Mouse (Mus musculus) brain, embryonic 18.5 days (tissue): ENCODE data around the gene D10Wsu102e.
A peak's percentile ranks its signal among the peaks of the same experiment; 100 is the strongest.
"Not testable (repeated sequence)": the region's sequence is repeated elsewhere in the genome, so short reads cannot be mapped to it uniquely, and the experiment has no call there.

ENCODE experiments used
- DNase-seq: peaks from one replicate; pipeline ENCODE4 v3.0.0-alpha.2; 2012; ENCODE audit warnings: low read depth, low spot score

Gene D10Wsu102e

DNA sequence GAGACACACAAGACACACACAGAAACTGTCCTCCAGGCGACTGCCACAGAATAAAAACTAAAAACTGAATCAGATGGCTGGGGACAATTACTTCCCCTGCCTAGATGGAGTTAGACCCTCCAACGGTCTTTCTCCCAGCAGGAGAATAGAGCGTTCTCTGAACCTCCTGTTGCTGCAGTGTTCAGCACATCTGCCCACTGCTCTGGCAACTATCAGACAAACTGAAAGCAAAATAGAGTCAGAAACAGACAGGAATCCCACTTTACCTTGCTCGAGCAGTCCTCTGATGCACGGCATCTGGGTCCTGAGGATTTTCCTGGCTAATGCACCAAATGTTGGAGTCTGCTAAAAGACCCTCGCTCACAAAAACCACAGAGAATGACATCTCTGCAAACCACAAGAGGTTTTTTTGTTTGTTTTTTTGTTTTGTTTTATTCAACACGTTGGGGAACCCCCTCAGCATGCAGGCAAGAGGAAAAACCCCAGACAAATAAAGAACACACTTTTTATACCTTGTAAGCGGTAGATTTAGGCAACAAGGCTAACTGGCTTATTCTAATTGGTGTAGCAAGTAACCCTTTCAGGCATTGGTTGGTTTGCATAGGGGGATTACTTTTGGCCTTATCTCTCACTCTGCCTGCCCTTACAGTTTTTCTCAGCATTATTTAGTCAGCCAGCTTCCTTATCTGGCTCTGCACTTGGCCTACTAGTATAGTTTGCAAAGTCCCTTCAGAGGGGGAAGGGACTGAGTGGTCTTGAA, 24.6 kb downstream of the D10Wsu102e start:
- DNase-seq, result no peak

DNA sequence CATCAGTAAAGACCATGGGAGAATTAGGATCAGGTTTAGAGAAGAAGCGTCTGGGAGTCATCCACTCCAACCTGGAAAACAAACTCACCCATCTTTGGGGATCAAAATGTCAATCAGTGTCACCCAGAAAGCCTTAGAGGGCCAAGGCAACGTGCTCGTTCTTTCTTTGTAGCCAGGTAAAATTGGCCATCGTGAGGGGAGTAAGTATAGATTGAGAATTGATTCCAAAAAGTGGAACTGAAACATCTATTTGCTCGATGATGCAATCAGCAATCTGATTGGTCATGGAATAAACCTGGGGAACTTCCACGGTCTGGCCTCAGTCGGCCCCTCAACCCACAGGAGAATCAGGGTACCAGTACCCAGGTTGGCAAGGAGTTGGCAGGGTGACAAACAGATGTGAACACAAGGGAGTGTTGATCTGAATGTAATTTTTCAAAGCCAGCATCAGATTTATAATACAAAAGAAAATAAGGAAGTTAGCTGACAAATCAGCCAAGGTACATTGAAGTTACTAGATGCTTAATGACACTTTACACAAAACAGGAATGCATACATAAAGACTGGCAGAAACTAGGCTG, 25.4 kb downstream of the D10Wsu102e start:
- DNase-seq, result no peak

DNA sequence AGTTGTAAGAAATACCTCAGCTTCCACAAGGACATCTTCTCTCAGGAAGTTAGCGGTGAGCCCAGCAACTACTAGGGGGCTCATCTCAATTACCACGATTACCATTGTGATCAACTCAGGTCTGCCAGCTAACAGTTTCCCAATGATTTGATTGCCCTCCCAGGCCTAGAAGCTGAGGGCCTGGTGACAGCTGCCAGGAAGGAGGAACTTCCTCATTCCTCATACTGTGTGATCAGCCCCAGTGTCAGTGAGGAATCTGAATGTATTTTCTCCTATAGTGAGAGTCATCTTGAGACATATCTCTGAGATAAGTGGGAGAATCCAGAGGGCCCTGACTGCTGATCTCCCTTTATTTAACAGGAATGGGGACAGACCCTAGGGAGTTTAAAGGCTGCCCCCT, 37.3 kb downstream of the D10Wsu102e start:
- DNase-seq, result no peak

DNA sequence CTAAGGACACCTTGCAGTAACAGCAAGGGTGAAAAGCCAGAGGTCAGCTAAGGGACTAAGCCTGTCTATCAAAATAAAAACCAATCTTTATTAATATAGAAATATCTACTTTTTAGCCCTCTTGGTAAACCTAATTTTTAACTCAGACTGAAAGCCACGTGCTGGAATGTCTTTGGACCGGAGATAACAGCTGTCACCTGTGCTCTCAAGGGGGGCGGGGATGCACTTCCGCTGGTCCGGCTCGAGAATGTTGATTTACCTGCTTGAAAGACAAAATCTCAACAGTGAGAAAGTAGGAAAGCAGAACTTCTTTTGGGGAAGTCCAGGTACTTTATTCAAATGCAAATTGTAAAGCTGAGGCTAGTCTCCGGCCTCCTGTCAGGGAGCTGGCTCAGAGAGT, 40.9 kb downstream of the D10Wsu102e start:
- not testable (repeated sequence) for DNase-seq

DNA sequence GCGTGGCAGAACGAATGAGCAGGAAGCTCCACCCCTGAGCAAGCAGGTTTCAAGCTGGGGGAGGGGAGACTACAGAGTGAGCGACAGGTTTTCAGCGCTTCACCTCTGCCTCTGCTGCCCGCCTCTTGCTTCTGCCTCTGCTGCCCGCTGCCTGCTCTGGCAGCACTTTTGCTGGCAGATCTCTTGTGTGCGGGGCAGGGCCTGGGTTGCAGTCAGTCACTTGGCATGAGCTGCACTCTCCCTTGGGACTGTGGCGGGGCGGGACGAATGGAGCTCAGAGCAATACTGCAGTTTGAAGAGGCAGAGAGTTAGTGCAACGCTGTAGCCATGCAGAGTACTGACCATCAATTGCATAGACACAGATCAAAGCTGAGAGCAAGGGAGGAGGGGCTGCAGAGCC, 45.0 kb downstream of the D10Wsu102e start:
- no peak for DNase-seq

DNA sequence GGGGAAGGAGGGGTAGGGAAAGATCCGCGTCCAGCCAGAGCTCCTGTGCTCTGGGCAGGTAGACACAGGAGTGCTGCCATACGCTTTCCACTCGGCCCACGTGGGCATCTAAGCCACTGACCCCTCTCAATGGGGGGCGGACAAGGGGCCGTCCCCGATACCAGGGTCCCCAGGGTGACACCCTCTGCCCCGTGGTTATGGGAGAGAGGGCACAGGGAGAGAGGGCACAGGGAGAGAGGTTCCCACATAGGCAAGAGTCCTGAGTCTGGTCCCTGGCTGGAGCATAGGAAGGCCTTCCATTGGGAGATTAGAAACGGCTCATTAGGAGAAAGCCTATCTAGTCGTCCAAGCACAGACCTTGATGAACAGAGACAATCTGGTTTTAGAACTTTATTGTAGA, 45.7 kb downstream of the D10Wsu102e start:
- no peak for DNase-seq

DNA sequence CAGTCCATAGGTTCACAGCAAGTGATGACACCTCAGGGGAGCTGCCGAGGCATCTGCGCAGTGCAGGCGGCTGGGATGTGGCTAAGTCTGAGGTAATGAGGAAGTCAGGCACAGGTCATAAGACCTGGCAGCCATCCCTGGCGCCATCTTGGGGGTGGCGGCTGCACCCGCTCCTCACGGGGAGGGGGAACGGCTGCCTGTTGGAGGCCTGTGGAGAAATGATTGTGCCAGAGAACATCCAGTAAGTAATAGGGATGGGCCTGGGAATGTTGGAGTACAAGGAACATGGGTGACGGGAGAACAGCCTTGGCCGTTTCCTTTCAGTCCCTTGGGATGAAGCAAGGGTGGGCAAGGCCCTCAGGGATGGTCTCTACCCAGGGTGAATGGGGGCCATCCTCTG, 47.1 kb downstream of the D10Wsu102e start:
- DNase-seq, result no peak

DNA sequence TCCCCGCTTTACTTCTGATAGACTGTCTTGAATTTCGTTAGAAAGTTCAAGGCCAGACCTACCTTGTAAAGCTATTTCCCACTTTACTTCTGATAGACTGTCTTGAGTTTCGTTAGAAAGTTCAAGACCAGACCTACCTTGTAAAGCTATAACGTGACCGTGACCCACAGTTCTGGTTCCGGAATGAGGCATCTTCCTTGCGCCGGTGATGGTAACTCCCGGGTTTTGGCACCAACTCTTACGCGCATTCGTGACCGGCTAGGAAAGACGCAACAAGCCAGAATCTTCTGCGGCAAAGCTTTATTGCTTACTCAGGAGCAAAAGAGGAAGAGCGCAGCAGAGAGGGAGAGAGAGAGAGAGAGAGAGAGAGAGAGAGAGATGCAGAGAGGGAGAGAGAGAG, 58.4 kb downstream of the D10Wsu102e start:
- DNase-seq, result not testable (repeated sequence)

DNA sequence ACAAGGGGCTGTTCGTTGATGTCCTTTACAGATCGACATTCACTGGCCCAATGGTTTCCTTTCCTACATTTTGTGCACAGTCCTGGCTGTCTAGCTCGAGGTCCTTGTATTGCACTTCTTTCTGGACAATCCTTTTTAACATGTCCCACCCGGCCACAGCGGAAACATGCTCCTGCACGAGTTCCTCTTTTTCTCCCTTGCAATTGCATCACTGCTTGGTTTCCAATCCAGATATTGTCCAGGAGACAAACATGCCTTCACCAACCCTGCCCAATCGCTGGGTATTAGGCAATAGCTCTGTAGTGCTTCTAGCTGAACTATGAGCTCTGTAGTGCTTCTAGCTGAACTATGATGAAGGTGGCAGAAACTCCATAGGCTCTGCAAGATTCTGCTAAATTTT, 88.6 kb downstream of the D10Wsu102e start:
- no peak for DNase-seq

DNA sequence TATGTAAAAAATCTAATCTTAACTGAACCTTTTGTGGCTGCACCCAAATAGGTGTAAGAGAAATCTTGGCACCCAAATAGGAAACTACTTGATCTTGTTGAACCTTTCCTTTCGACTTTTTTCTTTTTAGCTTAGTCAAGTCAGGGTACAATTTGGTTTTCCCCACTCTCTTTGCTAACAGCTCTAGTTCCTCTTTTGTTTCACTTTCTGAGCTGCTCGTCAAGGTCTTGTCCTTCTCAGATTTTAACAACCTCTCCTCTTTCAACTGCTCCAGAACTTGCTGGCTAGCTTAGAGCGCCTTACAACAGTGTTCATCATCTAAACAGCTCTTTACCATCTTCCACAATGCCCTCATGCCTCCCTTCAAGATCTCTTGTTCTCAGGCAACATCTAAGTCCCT, 97.5 kb downstream of the D10Wsu102e start:
- DNase-seq, result no peak

DNA sequence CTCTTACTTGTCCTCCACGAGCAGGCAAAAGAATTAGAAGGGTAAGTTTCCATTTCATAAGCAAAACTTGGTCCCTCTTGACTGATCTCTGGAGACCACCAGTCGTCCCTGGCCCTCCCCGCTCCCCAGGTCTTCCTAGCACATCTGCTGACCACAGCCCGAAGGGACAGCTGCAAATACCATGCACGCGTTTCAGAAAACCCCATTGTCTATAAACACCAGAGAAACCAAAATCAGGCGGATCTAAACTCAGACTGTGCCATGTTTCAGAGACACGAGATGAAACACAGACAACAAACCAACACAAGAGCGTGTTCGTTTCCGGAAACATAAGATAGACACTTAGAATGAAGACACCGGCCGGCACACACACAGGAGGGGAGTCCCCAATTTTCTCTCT, 115.2 kb downstream of the D10Wsu102e start:
- no peak for DNase-seq

DNA sequence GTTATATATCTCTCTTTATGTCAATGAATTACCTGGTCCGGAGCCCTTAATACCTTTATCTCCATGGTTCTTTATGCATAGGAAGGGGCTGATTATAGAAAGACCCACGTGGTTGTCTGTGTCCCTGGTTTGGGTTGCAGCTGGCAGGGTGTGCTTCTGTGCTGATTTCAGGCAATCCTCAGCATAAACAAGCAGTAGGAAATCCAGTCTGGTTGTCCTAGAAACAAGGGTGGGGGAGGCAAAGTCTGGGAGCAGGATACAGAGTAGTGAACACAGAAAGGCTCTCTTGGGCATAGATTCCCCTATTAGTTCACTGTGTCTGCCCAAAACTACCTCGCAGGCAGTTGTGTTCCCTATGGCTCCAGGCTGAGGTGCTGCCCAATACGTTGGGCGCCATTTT, 117.3 kb downstream of the D10Wsu102e start:
- no peak for DNase-seq

DNA sequence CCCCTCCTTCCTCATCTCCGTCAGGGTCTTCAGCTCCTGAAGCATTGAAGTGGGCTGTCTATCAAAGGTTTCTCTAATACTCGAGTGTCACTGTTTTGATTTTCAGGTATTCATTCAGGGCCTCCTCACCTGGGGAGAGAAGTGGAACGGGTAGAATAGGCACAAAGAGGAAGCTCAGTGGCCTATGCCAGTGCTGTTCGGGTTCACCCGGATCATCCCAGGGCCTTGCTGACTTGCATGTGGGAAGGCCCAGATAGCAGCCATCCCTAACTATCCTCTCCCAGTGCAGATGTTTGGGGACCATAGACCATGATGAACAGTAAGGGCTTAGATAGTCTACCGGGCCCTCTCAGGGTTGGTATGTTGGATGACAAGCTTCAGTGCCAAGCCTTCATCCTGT, 130.5 kb downstream of the D10Wsu102e start:
- DNase-seq, result no peak

DNA sequence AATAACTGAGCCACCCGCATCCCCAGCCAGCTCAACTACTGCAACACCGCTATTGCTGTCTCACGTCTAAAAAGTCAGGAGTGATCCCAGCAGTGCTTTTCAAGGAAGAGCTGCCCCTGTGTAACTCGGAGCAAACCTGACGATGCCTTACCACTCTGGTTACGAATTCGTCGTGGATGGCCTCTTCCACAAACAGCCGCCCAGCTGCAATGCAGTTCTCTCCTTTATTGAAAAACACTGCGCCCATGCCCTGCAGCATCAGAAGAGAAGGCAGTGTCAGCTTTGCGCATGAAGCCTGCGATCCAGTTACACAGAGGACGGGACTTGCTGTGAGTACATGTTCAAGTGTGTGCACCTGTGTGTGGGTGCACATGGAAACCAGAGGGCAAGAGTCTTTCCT, 137.3 kb downstream of the D10Wsu102e start:
- no peak for DNase-seq

DNA sequence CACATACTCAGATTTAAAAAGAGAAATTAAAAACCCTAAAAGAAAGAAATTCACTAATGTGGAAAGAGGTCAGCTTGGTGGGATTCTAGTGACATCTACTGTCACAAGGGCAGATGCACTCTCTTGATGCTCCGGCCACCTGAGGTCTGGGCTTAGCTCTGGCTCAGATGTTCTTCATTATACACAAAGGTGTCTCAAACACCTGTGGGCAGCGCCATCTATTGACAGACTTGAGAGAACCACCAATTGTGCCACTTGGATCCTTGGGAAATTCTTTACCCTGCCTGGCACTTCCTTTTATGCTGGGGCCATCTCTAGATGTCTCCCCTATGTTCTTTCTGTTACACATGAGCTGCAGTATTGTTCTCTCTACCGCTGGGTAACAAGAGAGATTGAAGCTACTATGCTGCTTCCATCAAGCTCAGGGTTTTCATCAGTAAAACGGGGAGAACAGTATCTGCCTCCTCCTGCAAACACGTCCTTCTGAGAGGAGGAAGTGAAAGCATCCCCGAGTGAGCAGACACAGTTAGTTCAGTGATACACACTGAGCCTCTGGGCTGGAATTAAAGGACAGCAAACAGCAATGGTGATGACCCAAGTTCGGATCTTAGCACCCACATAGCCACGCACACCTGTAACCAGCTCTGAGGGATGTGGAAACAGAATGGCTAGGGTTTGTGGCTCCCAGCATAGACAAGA, 149.1 kb downstream of the D10Wsu102e start:
- no peak for DNase-seq

DNA sequence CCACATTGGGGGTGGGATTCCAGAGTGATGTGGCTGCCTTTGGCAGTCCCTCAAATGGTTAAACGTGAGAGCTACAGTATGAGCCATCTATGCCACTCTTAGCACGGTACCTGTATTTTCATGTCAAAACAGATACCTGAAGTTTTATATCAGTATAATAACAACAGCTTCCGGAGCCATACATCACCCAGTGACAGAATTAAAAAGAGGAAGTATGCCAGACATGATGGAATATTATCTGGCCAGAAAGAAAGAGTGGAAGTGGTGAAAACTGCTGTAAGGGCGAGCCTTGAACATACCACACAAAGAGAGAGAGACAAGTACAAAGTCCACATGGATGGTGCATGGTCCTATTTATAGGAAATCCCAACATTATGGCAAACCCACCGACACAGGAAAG, 151.3 kb downstream of the D10Wsu102e start:
- DNase-seq, result no peak

DNA sequence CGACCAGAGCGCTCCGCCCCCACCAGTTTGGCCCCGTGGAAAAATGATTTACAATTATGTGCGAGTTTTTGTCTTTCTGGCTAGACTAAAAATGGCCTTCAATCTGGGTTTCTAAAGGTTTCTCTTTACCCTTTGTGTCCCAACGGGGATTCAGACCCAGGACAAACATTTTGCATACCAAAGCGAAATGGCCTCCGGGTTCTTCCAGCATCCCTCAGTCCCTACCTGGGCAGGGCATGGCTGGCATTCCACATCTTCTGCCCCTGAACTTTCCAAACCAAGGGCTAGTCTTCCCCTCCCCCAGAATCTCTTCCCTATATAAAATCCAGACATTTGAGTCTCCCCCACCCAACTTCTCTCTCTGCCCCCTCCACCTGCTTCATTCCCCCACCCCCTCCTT, 153.7 kb downstream of the D10Wsu102e start:
- DNase-seq, result no peak

DNA sequence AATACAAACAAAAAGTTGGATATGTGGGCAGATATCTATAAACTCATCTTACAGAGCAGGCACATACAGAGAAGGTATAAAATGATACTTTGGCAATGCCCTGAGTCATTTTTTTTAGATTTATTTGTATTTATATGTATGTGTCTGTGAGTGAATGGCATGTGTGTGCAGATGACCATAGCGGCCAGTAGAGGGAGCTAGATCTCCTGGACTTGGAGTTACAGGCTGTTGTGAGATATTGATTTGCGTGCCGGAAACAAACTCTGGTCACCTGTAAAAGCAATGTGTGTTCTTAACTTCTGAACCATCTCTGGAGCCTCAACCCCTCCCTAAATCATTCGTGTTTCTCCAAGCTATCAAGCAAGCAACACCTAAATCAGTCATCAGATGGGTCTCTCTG, 161.0 kb downstream of the D10Wsu102e start:
- DNase-seq, result no peak

DNA sequence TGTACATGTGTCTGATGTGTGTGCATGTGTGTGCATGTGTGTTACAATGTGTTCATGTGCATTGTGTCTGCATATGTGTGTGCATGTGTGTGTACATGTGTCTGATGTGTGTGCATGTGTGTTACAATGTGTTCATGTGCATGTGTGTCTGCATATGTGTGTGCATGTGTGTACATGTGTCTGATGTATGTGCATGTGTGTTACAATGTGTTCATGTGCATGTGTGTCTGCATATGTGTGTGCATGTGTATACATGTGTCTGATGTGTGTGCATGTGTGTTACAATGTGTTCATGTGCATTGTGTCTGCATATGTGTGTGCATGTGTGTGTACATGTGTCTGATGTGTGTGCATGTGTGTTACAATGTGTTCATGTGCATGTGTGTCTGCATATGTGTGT, 164.2 kb downstream of the D10Wsu102e start:
- not testable (repeated sequence) for DNase-seq

DNA sequence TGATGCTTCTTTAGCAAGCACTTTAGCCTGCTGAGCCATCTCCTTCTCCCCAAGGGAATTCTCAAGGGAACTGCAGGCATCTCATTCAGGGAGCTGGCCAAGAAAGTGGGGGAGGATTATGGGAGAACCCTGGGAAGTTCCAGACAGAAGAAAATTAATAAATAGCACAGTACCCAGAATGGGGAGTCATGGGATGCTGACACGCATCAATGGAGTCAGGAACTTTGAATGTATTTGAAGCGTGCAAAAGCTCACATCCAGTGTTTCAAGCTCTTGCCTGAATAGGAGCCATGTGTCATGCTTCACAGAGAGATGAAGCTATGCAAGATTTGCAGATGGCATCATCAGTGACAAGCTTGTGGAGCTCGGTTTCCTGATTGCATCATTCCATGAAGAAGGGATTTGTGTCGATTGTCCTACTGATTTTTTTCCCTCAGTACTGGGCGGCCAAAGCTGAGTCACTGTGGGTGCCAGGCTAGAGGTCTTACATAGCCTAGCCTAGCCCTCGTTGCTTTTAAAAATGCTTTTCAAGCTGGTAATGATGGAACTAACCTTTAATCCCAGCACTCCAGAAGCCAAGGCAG, 170.5 kb downstream of the D10Wsu102e start:
- DNase-seq, result no peak

DNA sequence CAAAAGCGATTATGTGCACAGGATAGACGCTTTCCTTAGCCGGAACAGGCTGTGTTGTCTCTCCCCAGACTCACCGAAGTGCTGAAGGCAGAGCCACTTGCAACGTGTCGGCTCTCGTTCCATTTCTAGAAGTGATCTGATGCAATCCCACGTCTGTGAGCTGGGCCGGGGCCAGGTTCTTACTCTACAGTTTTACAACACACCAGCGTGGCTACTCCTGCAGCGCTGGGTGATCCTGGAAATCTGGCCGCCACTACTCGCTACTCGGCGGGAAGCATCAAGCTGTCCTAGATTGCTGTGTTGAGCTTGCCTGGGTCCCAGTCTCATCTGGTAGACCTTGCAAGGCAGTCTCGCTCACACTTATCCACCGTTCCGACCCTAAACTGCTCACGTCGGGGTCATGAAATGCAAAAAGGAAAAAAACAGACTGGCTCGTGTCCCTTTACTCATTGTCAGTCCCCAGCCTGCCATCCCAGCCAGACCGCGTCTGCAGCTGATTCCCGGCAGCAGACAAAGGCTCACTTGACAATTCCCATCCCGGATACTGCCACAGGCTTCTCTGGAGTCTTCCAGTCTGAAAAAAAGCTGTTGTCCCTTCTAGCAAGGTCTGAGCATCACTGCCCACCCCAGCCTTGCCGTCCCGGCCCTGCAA, 173.4 kb downstream of the D10Wsu102e start:
- DNase-seq, result peak; percentile 16

DNA sequence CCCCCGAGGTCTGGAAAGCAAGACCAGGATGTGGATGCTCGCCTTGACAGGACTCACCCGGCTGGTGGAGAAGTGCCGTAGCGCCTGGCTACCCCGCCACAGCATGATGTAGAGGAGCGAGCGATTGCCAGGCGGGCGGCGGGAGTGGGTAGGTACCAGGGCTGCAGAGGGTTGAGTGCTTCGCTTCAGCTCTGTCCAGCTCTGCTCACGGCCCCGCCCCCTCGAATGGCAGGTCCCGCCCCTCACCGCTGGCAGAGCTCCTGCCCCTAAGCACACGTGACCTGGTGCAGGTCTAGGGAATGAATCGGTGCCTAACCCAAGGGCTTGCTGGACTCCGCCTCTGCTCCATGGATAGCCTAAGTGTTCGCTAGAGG, 173.9 kb downstream of the D10Wsu102e start, which contains the start of gene Aldh1l2:
TSS of gene Aldh1l2 (minus strand) at position 231 of the 374 bp plus-strand sequence.
- peak; percentile 30 for DNase-seq
